Comparison of ENCODE assay signal across 24 mouse cellular contexts in genomic region chrX:139484974-139485373, GRCm38 (mm10). TPM values are rescaled to one million over a fixed set of nuclear protein-coding genes. Genes with fewer than 3 reads are reported as not detected.
"Had no signal": no experiment of that assay in that cellular context is flagged by ENCODE, and none has a peak within 500 bp of the region (broad histone marks: within the 10 kb centered on the region; RNA-seq: fewer than 3 reads in every experiment).

No protein-coding gene starts in this region.

- H3K9ac ChIP-seq: heart, embryonic 12.5 days; hindbrain, embryonic 12.5 days; hindbrain, embryonic 14.5 days; intestine, embryonic 15.5 days; limb, embryonic 12.5 days had no signal

- H3K9me3 ChIP-seq: heart, embryonic 10.5 days; heart, embryonic 12.5 days; hindbrain, embryonic 10.5 days; hindbrain, embryonic 12.5 days; intestine, embryonic 15.5 days; limb, embryonic 10.5 days; limb, embryonic 12.5 days had no signal

- H3K27me3 ChIP-seq: intestine, embryonic 15.5 days had no signal

- DNase-seq: gastrocnemius, postnatal 14 days; gastrocnemius, postnatal 36 days; heart, adult 18-20 months; heart, postnatal 10 days; heart, postnatal 4 days; kidney, adult 18-20 months; kidney, adult 8-10 months; kidney, postnatal 10 days; kidney, postnatal 25 days; kidney, postnatal 4 days; liver had no signal

- H3K27ac ChIP-seq: heart, embryonic 10.5 days; hindbrain, embryonic 10.5 days; hindbrain, embryonic 12.5 days; hindbrain, embryonic 14.5 days; intestine, embryonic 15.5 days; layer of hippocampus, adult 2 months; left cerebral cortex, adult 2 months; limb, embryonic 10.5 days; limb, embryonic 12.5 days had no signal

- ATAC-seq: hindbrain, embryonic 16.5 days; inflammation-experienced regulatory T-cells, adult 6 months; intestine, embryonic 15.5 days; intestine, postnatal 0 days had no signal

- H3K36me3 ChIP-seq: heart, embryonic 10.5 days; heart, embryonic 12.5 days; hindbrain, embryonic 10.5 days; hindbrain, embryonic 12.5 days; intestine, embryonic 15.5 days; limb, embryonic 10.5 days; limb, embryonic 12.5 days had no signal

- H3K4me3 ChIP-seq: heart, embryonic 10.5 days; heart, embryonic 12.5 days; hindbrain, embryonic 10.5 days; hindbrain, embryonic 12.5 days; intestine, embryonic 15.5 days; layer of hippocampus, adult 2 months; left cerebral cortex, adult 2 months; limb, embryonic 10.5 days; limb, embryonic 12.5 days had no signal

- H3K4me1 ChIP-seq: heart, embryonic 10.5 days; heart, embryonic 12.5 days; hindbrain, embryonic 10.5 days; hindbrain, embryonic 12.5 days; intestine, embryonic 15.5 days; limb, embryonic 10.5 days; limb, embryonic 12.5 days had no signal

RNA-seq across cellular contexts. Expression of gene D330045A20Rik, which starts 4.8 kb away (rescaled TPM):
- total RNA-seq: gastrocnemius, postnatal 36 days had no signal
